Mouse (Mus musculus): ENCODE measurements around the gene Dscam.

GRCm38 (mm10) chr16:96736501-96736900 is 434.1 kb downstream of the Dscam start:
- TF ChIP-seq CTCF (IDR thresholded peaks at IDR 0.05; ENCODE audit: control insufficient read depth, insufficient read depth, low read length) (no peak), POLR2A (IDR thresholded peaks at IDR 0.05; ENCODE audit: borderline replicate concordance, control insufficient read depth, low read depth, low read length) (no peak)
